Mouse (Mus musculus) G1E (cell line): Measurements from ENCODE around the gene Rreb1.

ENCODE experiments used
- CTCF ChIP-seq: IDR thresholded peaks from 2 replicates; pipeline ENCODE4 v1.5.1; 2012; ENCODE audit warnings: low read depth, low read length, inconsistent platforms, mixed read lengths
- GATA1 ChIP-seq: IDR thresholded peaks from 2 replicates; pipeline ENCODE4 v1.6.1; 2012; ENCODE audit warnings: borderline replicate concordance, low read length, inconsistent platforms, mixed read lengths
- GATA2 ChIP-seq: IDR thresholded peaks from 2 replicates; pipeline ENCODE4 v1.6.1; 2012; ENCODE audit warnings: low read depth, low read length, inconsistent platforms, borderline replicate concordance
- POLR2AphosphoS5 ChIP-seq: IDR thresholded peaks from 2 replicates; pipeline ENCODE4 v1.6.1; 2012; ENCODE audit warnings: low read depth, low read length, inconsistent platforms; ENCODE audit not compliant: insufficient replicate concordance
- TAL1 ChIP-seq: conservative IDR thresholded peaks from 2 replicates; pipeline ENCODE4 v1.6.1; 2012; ENCODE audit warnings: low read depth, low read length, inconsistent platforms, mixed read lengths

DNA sequence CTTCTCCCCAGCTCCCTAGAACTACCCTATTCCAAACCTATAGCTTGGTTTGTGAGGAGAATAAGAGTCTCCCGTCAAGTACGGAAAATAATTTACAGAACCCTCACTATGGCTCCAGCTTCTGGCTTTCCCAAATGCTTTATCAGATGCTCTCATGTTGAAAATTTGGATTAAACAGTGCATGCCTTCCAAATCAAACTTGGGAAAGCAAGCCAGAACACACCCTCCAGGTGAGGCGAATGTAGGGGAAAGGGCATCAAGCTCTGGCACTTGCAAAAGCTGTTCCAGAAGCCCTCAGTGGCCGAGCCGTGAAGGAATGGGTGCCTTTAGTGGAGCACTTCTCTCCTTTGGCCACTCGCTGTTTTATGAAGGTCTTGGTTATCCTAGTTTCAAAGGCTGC is 126.2 kb downstream of the Rreb1 start:
- TF ChIP-seq CTCF (no peak), GATA2 (no peak), GATA1 (no peak), POLR2AphosphoS5 (no peak), TAL1 (no peak)
